Mouse (Mus musculus): ENCODE data around the gene Gm9970. TPM values are rescaled to one million over a fixed set of nuclear protein-coding genes. Genes with fewer than 3 reads are reported as not detected.
A peak's percentile ranks its signal among the peaks of the same experiment; 100 is the strongest.

Gene Gm9970
- total RNA-seq, 2 experiments from 2014 or later = not detected

- DNase-seq (ENCODE audit: low spot score) = no peak
These were observed 45.4 kb downstream of the Gm9970 start for GRCm38 (mm10) chr5:31195671-31196070.

- no peak for DNase-seq (ENCODE audit: low spot score)
These were observed 46.2 kb downstream of the Gm9970 start for GRCm38 (mm10) chr5:31194486-31195485.

GRCm38 (mm10) chr5:31193631-31194281 lies 47.3 kb downstream of the Gm9970 start:
- no peak for DNase-seq (ENCODE audit: low spot score)

GRCm38 (mm10) chr5:31192939-31193630 lies 47.9 kb downstream of the Gm9970 start, which contains the start of the genes Snx17 and Eif2b4:
Gene Snx17, plus strand, starts transcription at chr5:31193227.
Gene Eif2b4, minus strand, starts transcription at chr5:31193430.
- DNase-seq (ENCODE audit: low spot score) = peak; percentile 99

- no peak for DNase-seq (ENCODE audit: low spot score)
These were observed 48.7 kb downstream of the Gm9970 start for GRCm38 (mm10) chr5:31192045-31192938.

Other genes starting within 250 kb of the Gm9970 start
- 10 to 100 TPM; 45.3 to 45.4 TPM for gene Atraid, start 192.9 kb downstream of the Gm9970 start, total RNA-seq (2021)
- 1 to 10 TPM; 4.3 to 5.7 TPM for gene Slc5a6, start 192.3 kb downstream of the Gm9970 start, total RNA-seq (2021)
- gene Cad, start 186.5 kb downstream of the Gm9970 start, total RNA-seq (2021) = 10 to 100 TPM; 21.0 to 24.9 TPM
- not detected for gene Dnajc5g, start 134.9 kb downstream of the Gm9970 start, total RNA-seq (2021)
- under 1 TPM in 1 of 2 experiments, not detected in 1; 0.09 TPM for gene Slc30a3, start 133.0 kb downstream of the Gm9970 start, total RNA-seq (2021)
- gene Trim54, start 124.5 kb downstream of the Gm9970 start, total RNA-seq (2021) = 100 to 1,000 TPM; 438 to 512 TPM
- not detected for gene Ucn, start 102.4 kb downstream of the Gm9970 start, total RNA-seq (2021)
- gene Mpv17, start 87.0 kb downstream of the Gm9970 start, total RNA-seq (2021) = 10 to 100 TPM; 18.8 to 22.0 TPM
- gene Gm29609, start 61.3 kb downstream of the Gm9970 start, total RNA-seq (2021) = under 1 TPM; 0.28 to 0.50 TPM
- 10 to 100 TPM; 20.7 to 20.9 TPM for gene Gtf3c2, start 61.1 kb downstream of the Gm9970 start, total RNA-seq (2021)
- 10 to 100 TPM; 29.1 to 30.8 TPM for gene Snx17, start 48.0 kb downstream of the Gm9970 start, total RNA-seq (2021)
- 10 to 100 TPM; 42.9 to 46.8 TPM for gene Eif2b4, start 47.8 kb downstream of the Gm9970 start, total RNA-seq (2021)
- gene Zfp513, start 38.9 kb downstream of the Gm9970 start, total RNA-seq (2021) = 1 to 10 TPM; 6.0 to 7.2 TPM
- 10 to 100 TPM; 37.8 to 43.9 TPM for gene Ppm1g, start 20.5 kb downstream of the Gm9970 start, total RNA-seq (2021)
- gene Nrbp1, start 368 bp downstream of the Gm9970 start, total RNA-seq (2021) = 10 to 100 TPM; 50.3 to 54.9 TPM
- gene Krtcap3, start 10.5 kb upstream of the Gm9970 start, total RNA-seq (2021) = 1 to 10 TPM; 1.9 to 2.1 TPM
- 10 to 100 TPM; 26.2 to 26.9 TPM for gene Ift172, start 49.9 kb upstream of the Gm9970 start, total RNA-seq (2021)
- gene Fndc4, start 54.8 kb upstream of the Gm9970 start, total RNA-seq (2021) = 1 to 10 TPM; 1.5 to 1.6 TPM
- gene Gckr, start 56.2 kb upstream of the Gm9970 start, total RNA-seq (2021) = not detected
- gene Zfp512, start 211.2 kb upstream of the Gm9970 start, total RNA-seq (2021) = 10 to 100 TPM; 10.5 to 14.0 TPM
- gene 4930548H24Rik, start 244.5 kb upstream of the Gm9970 start, total RNA-seq (2021) = not detected

Data from gastrocnemius, adult 18-20 months (tissue).